Mouse (Mus musculus) thymus, postnatal 36 days (tissue): ENCODE measurements around the gene Bach2.

ENCODE experiments used
- DNase-seq, 2 experiments: peaks; one replicate each; pipeline ENCODE4 v3.0.0; 2022; ENCODE audit warnings: mixed read lengths in 2 of 2

Gene Bach2

GRCm38 (mm10) chr4:32227970-32228557 is 10.5 kb upstream of the Bach2 start:
- no peak for DNase-seq

- no peak for DNase-seq
Observed at GRCm38 (mm10) chr4:32229266-32229665, 9.3 kb upstream of the Bach2 start.

GRCm38 (mm10) chr4:32231258-32232055 is 7.1 kb upstream of the Bach2 start:
- no peak for DNase-seq

GRCm38 (mm10) chr4:32235920-32236705 is 2.5 kb upstream of the Bach2 start:
- no peak for DNase-seq

GRCm38 (mm10) chr4:32238921-32239748 is 531 bp downstream of the Bach2 start:
- peak; percentile 68 to 75 for DNase-seq

- DNase-seq: peak; percentile 73 to 79
Observed at GRCm38 (mm10) chr4:32239749-32240131, 1.1 kb downstream of the Bach2 start.

- no peak for DNase-seq
Observed at GRCm38 (mm10) chr4:32240457-32241030, 1.9 kb downstream of the Bach2 start.

GRCm38 (mm10) chr4:32241351-32241980 is 2.9 kb downstream of the Bach2 start:
- no peak for DNase-seq

GRCm38 (mm10) chr4:32242122-32242615 is 3.6 kb downstream of the Bach2 start:
- no peak for DNase-seq

GRCm38 (mm10) chr4:32243458-32243857 is 4.9 kb downstream of the Bach2 start:
- DNase-seq: no peak

- DNase-seq: no peak
Observed at GRCm38 (mm10) chr4:32244092-32244745, 5.6 kb downstream of the Bach2 start.

- DNase-seq: no peak
Observed at GRCm38 (mm10) chr4:32245586-32245985, 7.0 kb downstream of the Bach2 start.

- no peak for DNase-seq
Observed at GRCm38 (mm10) chr4:32246020-32246419, 7.4 kb downstream of the Bach2 start.

- no peak for DNase-seq
Observed at GRCm38 (mm10) chr4:32246801-32247200, 8.2 kb downstream of the Bach2 start.

- DNase-seq: no peak
Observed at GRCm38 (mm10) chr4:32247463-32248113, 9.0 kb downstream of the Bach2 start.

- DNase-seq: peak; percentile 89 to 94
Observed at GRCm38 (mm10) chr4:32248236-32248635, 9.6 kb downstream of the Bach2 start.

GRCm38 (mm10) chr4:32248990-32249393 is 10.4 kb downstream of the Bach2 start:
- DNase-seq: no peak

- DNase-seq: peak; percentile 63 to 75
Observed at GRCm38 (mm10) chr4:32249748-32250332, 11.2 kb downstream of the Bach2 start.

- DNase-seq: no peak
Observed at GRCm38 (mm10) chr4:32250333-32251004, 11.9 kb downstream of the Bach2 start.

GRCm38 (mm10) chr4:32251005-32251365 is 12.4 kb downstream of the Bach2 start:
- DNase-seq: no peak
